Mouse (Mus musculus) adrenal gland, postnatal 25 days (tissue): ENCODE measurements around the gene Vmn1r121. TPM values are rescaled to one million over a fixed set of nuclear protein-coding genes. Genes with fewer than 3 reads are reported as not detected.
"Not testable (repeated sequence)": the region's sequence is repeated elsewhere in the genome, so short reads cannot be mapped to it uniquely, and the experiment has no call there.

Experiments used
- DNase-seq: peaks from one replicate; pipeline ENCODE4 v3.0.0; 2021; ENCODE audit warnings: mixed read lengths
- long read RNA-seq: library from polyadenylated mRNA; stranded (forward); transcript quantifications from one replicate; pipeline ENCODE4 v2.0.0, GENCODE M21; 2021
- total RNA-seq: library from RNA; stranded (reverse); gene quantifications from 2 replicates; pipeline ENCODE4 v1.2.3, GENCODE M21; 2021

The Vmn1r121 gene
- not detected in 2 replicates for total RNA-seq
- long read RNA-seq, result 0 reads

DNA sequence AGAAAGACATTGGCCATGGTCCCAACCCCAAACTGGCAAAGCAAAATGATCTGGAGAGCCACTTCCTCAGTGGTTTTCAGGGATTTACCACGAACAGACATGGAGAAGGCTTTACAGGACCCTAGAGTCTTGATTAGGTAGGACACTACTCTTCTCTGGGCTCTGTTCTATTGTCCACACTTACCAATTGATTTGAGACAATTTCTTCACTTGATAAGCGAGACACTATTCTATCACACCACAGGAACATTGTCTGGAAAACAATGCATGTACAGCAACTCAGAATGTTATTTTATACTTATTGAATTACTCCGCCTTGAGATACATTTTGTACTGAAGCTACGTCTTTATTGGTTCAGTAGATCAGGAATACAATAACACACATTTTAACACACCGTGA, at the start of gene Vmn1r121:
Vmn1r121 (minus strand) TSS at position 101 of the 400 bp plus-strand sequence.
- not testable (repeated sequence) for DNase-seq

GRCm38 (mm10) chr7:21134028-21134427, 35.7 kb upstream of the Vmn1r121 start, which contains the start of gene Vmn1r122:
Gene Vmn1r122, minus strand, starts transcription at chr7:21134128.
- not testable (repeated sequence) for DNase-seq

GRCm38 (mm10) chr7:21053684-21054083, 44.6 kb downstream of the Vmn1r121 start, which contains the start of gene Vmn1r120:
Gene Vmn1r120, minus strand, starts transcription at chr7:21053784.
- DNase-seq, result not testable (repeated sequence)

Other genes with a start within 250 kb of the Vmn1r121 start
- gene Vmn1r116, start 226.3 kb downstream of the Vmn1r121 start, total RNA-seq, result not detected in 2 replicates
- gene Vmn1r117, start 214.4 kb downstream of the Vmn1r121 start, total RNA-seq, result not detected in 2 replicates
- not detected in 2 replicates for gene Vmn1r118, start 186.2 kb downstream of the Vmn1r121 start, total RNA-seq
- not detected in 2 replicates for gene Vmn1r119, start 86.1 kb downstream of the Vmn1r121 start, total RNA-seq
- gene Vmn1r120, start 44.7 kb downstream of the Vmn1r121 start, total RNA-seq, result not detected in 2 replicates
- gene Vmn1r122, start 35.6 kb upstream of the Vmn1r121 start, total RNA-seq, result not detected in 2 replicates
- not detected in 2 replicates for gene Vmn1r123, start 63.7 kb upstream of the Vmn1r121 start, total RNA-seq
- not detected in 2 replicates for gene Gm5157, start 91.9 kb upstream of the Vmn1r121 start, total RNA-seq
- not detected in 2 replicates for gene Vmn1r124, start 162.1 kb upstream of the Vmn1r121 start, total RNA-seq
- gene Vmn1r125, start 173.7 kb upstream of the Vmn1r121 start, total RNA-seq, result not detected in 2 replicates
- gene Vmn1r126, start 203.0 kb upstream of the Vmn1r121 start, total RNA-seq, result not detected in 2 replicates
- gene Vmn1r127, start 221.3 kb upstream of the Vmn1r121 start, total RNA-seq, result not detected in 2 replicates